Mouse (Mus musculus): ENCODE measurements around the gene Rassf1.

Rassf1 gene

GRCm38 (mm10) chr9:107582509-107583062, 31.2 kb downstream of the Rassf1 start:
- DNase-seq: no peak

DNA sequence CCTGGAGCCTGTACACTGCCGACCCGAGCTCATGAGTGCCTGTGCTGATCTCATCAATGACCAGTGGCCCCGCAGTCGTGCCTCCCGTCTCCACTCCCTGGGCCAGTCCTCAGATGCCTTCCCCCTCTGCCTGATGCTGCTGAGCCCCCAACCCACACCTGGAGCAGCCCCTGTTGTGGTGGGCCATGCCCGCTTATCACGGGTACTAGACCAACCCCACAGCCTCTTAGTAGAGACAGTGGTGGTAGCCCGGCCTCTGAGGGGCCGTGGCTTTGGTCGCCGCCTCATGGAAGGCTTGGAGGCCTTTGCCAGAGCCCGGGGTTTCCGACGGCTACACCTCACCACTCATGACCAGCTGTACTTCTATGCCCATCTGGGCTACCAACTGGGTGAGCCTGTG, 31.8 kb downstream of the Rassf1 start:
- DNase-seq: no peak

DNA sequence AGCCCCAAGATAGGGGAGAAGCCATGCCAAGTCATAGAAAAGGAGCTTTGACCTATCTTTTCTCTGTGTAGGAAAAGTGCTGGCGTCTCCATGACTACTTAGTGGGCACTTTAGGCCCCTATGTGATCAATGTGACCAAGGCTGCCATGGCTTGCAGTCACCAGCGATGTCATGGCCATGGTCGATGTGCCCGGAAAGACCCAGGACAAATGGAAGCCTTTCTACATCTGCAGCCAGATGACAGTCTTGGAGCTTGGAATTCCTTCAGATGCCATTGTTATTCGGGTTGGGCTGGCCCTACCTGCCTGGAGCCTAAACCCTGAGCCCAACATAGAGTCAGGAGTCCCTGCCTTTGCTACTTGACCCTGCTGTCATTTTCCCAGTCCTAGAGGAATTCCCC, 35.1 kb downstream of the Rassf1 start:
- DNase-seq: peak; percentile 67

DNA sequence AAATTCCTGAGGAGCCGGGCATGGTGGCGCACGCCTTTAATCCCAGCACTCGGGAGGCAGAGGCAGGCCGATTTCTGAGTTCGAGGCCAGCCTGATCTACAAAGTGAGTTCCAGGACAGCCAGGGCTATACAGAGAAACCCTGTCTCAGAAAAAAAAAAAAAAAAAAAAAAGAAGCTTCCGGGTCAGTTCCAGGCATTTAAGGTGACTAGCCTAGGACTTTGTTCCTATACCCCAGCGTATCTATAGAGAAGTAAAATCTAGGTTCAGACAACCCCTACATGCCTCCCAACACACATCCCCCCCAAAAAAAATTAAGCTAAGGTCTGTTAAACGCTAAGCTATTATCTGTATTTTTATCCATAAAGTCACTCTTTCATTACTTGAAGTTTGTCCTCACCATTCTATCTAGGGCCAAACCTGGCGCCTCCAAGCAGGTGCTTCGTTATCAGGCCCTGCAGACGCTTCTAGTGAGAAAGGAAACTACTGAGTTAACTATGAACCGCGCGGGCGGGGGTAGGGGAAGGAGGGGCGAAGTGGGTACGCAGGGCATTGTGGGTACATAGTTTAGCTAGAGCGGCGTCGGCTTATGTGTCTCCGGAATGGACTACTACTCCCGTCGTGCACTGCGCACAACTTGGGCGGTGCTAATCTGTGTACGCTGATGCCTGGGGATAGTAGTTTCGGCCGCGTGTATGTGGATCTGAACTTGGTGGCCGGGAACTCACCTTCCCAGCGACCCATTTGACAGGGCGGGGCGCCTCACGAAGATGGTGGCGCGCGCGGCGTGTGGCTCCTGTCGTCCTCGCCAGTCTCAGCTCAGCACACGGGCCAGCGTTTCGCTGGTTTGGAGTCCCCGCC, 35.8 kb downstream of the Rassf1 start, which contains the start of gene Ifrd2:
Gene Ifrd2, plus strand, starts transcription at position 669 of the 859 bp plus-strand sequence.
- DNase-seq: peak; percentile 99

DNA sequence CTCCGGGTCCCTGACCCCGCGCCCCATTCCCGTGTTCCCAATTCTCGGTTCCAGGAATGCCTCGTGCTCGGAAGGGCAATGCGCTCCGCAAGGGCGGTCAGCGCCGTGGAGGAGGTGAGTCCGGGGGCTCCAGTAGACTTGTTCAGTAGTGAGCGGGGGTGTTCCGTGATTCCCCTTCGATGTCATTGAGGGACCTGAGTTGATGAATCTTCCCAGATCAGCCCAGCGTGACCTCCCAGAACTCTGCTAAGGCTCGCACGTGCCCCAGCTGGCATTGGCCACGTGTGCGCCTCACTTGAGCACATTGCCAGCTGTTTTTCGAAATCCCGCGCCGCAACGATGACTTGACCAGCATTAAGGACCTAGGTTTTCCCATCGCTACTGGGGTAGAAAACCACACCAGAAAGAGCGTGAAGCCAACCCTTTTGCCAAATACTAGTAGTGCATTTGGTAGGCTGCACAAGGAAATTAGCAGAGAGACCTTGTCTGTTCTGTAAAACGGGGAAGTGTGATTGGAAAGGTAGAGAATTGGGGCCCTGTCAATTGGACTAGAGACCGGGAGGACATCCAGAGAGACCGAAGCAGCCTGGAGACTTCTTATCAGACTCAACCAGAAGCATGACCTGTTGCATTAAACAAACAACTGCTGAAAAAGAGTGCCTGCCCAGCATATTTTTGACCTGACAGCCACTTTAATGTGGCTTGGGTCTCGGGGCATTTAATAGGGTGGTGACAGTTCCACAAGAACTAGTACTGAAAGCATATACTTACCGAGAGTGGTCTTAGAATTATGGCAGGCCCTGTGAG, 36.7 kb downstream of the Rassf1 start:
- no peak for DNase-seq

DNA sequence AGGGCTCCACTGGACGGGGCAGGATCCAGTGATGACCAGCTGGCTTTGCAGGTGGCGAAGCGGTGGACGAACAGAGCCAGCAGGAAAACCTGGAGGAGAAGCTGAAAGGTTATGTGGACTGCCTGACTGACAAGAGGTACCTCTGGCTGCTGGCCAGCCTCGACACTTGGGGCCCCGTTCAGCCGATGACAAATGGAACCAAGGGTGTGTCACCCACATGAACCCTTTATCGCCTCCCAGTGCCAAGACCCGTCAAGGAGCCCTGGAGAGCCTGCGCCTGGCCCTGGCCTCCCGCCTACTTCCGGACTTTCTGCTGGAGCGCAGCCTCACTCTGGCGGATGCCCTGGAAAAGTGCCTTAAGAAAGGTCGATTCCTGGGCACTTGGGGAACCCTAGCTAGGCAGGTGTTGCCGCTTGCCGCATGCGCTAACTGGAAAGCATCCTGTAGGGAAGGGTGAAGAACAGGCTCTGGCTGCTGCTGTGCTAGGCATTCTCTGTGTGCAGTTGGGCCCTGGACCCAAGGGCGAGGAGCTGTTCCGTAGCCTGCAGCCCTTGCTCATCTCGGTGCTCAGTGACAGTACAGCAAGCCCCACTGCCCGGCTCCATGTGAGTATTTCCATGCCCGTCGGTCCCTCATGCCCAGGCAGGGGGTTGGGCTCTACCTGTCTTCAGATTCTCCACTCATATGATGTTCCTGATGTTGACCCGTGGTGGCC, 38.9 kb downstream of the Rassf1 start:
- DNase-seq: peak; percentile 76

DNA sequence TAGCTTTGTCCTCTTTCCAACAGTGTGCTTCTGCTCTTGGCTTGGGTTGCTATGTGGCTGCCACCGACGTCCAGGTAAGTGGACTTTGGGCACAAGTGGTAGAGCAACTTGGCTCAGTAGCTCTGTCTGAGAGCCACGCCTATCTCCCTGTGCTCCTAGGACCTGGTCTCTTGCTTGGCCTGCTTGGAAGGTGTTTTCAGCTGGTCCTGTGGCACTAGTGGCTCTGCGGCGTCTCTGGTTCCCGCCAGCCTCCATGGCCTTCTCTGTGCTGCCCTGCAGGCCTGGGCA, 39.4 kb downstream of the Rassf1 start:
- DNase-seq: no peak

DNA sequence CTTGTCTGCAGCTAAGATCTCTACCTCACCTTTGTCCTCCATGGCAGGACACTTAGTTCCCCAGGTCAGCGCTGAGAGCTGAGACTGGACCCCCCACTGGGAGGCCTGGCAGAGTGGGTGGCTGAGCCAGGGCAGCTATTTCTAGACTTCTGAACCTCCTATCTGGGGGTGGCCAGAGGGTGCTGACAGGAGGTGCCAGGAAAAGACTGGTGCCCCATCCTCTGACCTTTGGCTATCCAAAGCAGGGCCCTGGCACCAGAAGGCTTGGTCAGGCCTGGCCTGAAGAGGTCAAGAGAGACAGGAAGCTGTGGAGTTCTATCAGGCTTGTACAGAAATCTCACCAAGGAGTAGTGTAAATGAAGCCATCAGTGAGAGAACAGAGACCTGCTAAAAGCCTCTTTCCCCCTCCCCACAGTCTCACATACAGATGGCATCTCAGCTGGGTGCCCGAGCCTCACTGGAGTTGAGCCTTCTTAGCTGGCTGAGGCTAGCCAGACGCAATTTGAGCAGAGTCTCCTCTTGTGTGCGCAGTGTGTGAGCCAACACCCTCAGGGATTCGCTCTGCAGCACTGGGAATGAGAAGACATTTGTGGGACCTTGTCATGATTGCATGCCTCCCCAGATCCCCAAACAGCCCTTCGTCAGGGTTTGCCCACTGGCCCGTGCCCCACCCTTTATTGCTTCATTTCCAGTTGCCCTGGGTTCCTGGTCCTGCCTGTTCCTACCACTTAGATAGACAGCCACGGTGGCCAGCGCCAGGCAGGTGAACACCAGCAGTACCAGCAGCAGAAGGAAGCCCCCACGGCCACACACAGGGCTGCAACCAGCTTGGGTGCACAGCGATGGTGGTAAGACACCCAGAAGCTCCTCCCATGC, 42.0 kb downstream of the Rassf1 start:
- peak; percentile 90 for DNase-seq

GRCm38 (mm10) chr9:107594281-107595062, 43.1 kb downstream of the Rassf1 start:
- DNase-seq: no peak

DNA sequence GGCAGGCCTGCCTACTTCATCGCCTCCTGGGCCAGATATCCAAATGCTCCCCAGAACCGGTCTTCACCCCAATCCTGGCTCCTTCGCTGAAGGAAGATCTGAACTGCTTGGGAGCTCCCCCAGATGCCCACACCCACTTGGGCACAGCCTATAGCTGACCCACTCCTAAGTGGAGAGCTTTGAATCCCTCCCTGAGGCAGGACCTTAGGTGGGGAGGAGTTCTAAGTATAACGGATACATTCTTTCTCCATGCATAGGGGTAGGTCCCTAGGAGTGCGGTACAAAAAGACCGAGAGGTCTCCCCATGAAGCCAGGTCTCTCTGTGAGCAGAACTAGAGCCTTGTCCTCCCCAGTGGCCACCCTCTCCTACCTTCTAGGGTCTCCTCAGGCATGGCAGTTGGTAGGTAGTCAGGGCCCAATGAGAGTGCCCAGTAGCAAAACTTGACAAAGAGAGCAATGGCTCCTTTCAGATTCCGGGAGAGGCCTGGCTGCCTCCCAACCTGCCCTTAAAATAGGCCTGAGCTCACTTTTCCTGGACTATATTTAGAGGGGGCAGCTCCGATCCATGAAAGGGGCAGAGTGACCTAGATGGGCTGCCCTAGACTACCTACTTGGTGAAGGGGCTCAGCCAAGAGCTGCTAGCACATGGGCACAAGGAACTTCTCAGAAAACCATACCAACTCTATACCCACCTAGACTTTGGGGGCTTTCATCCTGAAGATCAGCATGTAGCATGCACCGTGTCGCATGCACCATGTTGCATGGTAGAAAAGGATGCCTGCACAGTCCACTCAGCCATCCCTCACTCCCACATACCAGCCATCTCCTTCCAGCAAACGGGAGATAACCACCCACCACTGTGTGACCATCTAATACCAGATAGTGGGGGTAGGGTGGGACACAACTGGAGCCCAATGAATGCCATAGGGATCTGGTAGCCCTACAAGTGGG, 45.5 kb downstream of the Rassf1 start:
- DNase-seq: no peak

DNA sequence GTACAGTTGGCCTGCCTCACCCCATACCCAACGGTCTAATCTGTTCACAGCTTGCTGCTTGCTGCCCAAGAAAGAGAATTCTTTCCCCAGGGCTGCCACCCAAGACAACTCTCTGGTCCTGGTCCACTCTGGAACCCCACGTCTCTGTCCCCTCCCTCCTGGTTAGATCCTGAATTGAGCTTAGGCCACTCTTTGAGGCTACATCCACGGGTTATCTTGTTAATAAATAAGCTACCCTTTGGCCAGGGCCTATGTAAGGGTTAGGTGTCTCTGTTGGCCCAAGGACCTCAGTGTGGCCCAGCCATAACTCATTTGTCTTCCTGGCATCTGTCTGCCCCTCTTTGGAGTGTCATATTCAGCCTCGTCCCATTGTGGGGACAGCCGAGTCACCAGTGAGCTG, 47.0 kb downstream of the Rassf1 start:
- no peak for DNase-seq

GRCm38 (mm10) chr9:107599433-107599832, 48.1 kb downstream of the Rassf1 start:
- no peak for DNase-seq

- DNase-seq: peak; percentile 74
Observed at GRCm38 (mm10) chr9:107599842-107600241, 48.5 kb downstream of the Rassf1 start.

- DNase-seq: peak; percentile 64
Observed at GRCm38 (mm10) chr9:107600745-107601144, 49.4 kb downstream of the Rassf1 start.

- no peak for DNase-seq
Observed at GRCm38 (mm10) chr9:107601275-107601674, 49.9 kb downstream of the Rassf1 start.

DNA sequence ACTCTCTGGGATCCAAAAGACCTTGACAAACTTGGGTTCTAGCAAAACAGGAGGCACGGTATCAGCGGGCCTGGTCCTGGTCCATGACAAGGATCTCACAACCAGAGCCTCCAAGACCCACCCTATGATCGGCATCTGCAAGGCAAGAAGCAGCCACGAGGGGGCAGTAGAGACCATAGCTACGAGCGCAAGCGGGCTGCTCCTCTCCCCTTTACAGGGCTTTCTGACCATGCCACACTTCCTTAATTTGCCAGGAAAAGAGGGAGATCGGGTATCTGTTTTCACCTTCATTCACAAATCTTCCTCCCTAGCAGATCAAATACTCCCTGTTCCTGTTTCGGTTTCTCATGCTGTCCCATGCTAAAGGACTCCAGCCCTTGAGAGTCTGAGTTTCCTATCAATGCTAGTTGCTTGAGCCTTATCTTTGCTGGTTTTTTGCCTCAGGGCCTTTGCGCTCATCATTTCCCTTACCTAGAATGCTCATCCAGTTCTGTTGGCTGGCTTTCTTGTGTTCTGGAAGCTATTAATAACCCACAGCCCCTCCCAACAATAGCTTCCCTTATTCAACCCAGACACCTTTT, 50.8 kb downstream of the Rassf1 start:
- peak; percentile 86 for DNase-seq

- DNase-seq: no peak
Observed at GRCm38 (mm10) chr9:107603251-107603650, 51.9 kb downstream of the Rassf1 start.

- no peak for DNase-seq
Observed at GRCm38 (mm10) chr9:107605041-107605661, 53.8 kb downstream of the Rassf1 start.

- DNase-seq: no peak
Observed at GRCm38 (mm10) chr9:107606591-107606990, 55.2 kb downstream of the Rassf1 start.

Measured in cerebellum, adult 11-12 months (tissue).